In the genomic region with DNA sequence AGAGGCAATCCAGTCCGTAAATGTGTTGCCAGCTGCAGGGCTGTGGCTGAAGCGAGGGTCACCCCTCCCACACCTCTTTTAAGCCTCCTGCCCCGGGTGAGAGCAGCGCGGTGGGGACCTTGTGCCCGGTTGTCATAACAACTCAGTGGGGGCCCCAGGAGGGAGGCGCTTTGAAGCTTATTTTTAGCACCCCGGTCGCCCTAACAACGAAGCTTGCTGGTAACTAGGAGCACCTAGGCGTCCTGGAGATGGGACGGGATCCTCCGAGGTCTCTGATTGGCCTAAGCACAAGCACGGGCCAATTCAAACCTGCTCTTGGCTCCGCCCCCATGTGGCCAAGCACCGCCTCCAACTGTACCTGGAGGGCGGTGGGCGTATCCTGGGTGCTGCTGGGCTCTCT, we compare ENCODE assay signal across 9 mouse cellular contexts. TPM values are rescaled to one million over a fixed set of nuclear protein-coding genes. Genes with fewer than 3 reads are reported as not detected.
DNase-seq lines count a peak whose midpoint lies in the region; ATAC-seq and TF ChIP-seq lines count a peak whose summit lies in the region.
"Had no signal": no experiment of that assay in that cellular context is flagged by ENCODE, and none has a peak within 500 bp of the region (broad histone marks: within the 10 kb centered on the region; RNA-seq: fewer than 3 reads in every experiment).

No protein-coding gene starts in this region.

- no peaks in the 10 kb centered on the region for H3K4me1 ChIP-seq in heart, postnatal 0 days (ENCODE audit: control insufficient read depth, insufficient read depth)
- H3K4me1 ChIP-seq in cerebellum, adult 2 months (ENCODE audit: control insufficient read depth, insufficient read depth, low read length) = no peaks in the 10 kb centered on the region

- H3K9me3 ChIP-seq in heart, postnatal 0 days (replicated peaks; ENCODE audit: control insufficient read depth, low read length) = no peaks in the 10 kb centered on the region

- no peak overlapping the region for H3K9ac ChIP-seq in heart, postnatal 0 days (replicated peaks; ENCODE audit: low read depth, low read length)

- ATAC-seq in heart, postnatal 0 days (ENCODE audit: insufficient read depth, low read depth) = no peak

- H3K27me3 ChIP-seq in heart, postnatal 0 days (ENCODE audit: control insufficient read depth, insufficient read depth, low read length) = peaks cover 52% of the 10 kb centered on the region
- no peaks in the 10 kb centered on the region; the same call in 1 of the 2 replicates for H3K27me3 ChIP-seq in cerebellum, adult 2 months (ENCODE audit: control insufficient read depth, insufficient read depth, low read length)

- DNase-seq in heart, postnatal 0 days (ENCODE audit: low spot score) = no peak
- no peak for DNase-seq in heart, postnatal 4 days
- DNase-seq in brain, embryonic 14.5 days (ENCODE audit: low read depth) = peak; percentile 71
- peak; percentile 28 to 45 for DNase-seq in frontal cortex, postnatal 25 days (ENCODE audit: low spot score in 2 of 2)
- DNase-seq in left cerebral cortex, postnatal 4 days = peak; percentile 35
- peak; percentile 56 for DNase-seq in right cerebral cortex, adult 18-20 months
- DNase-seq in cerebellum, adult 2 months = no peak
- DNase-seq in natural killer cell, adult 2 months (ENCODE audit: low spot score in 2 of 2) = no peak

- 5% methylated on average over 18 of the region's 18 CpGs for WGBS in heart, postnatal 0 days
- 14% methylated on average over 18 of the region's 18 CpGs for WGBS in cerebellum, adult 2 months

- no peak overlapping the region for H3K27ac ChIP-seq in heart, postnatal 0 days (ENCODE audit: low read depth)
- H3K27ac ChIP-seq in cerebellum, adult 2 months (ENCODE audit: insufficient read depth, low read length) = no peak overlapping the region

- no peak for TF ChIP-seq POLR2A in brain, embryonic 14.5 days (IDR thresholded peaks at IDR 0.05; ENCODE audit: borderline replicate concordance, extremely low read depth, insufficient read depth, insufficient read length, poor library complexity, severe bottlenecking)
- TF ChIP-seq POLR2A in cerebellum, adult 2 months (IDR thresholded peaks at IDR 0.05; ENCODE audit: borderline replicate concordance, insufficient read depth, low read length) = no peak

- H3K4me3 ChIP-seq in heart, postnatal 0 days (ENCODE audit: low read depth, low read length) = no peak overlapping the region
- H3K4me3 ChIP-seq in cerebellum, adult 2 months (replicated peaks; ENCODE audit: insufficient read depth, low read depth, low read length) = no peak overlapping the region

- TF ChIP-seq EP300 in heart, postnatal 0 days (IDR thresholded peaks at IDR 0.05; ENCODE audit: low read depth) = no peak

- intact Hi-C loops in left cerebral cortex, postnatal 4 days (cut with DNase I) = no loop called here

- H3K36me3 ChIP-seq in heart, postnatal 0 days (replicated peaks; ENCODE audit: control insufficient read depth, insufficient read depth, low read length) = no peaks in the 10 kb centered on the region

- no peak for TF ChIP-seq CTCF in heart, postnatal 0 days (IDR thresholded peaks at IDR 0.05; ENCODE audit: low read depth)
- no peak for TF ChIP-seq CTCF in brain, embryonic 14.5 days (IDR thresholded peaks at IDR 0.05; ENCODE audit: borderline replicate concordance, extremely low read depth, insufficient read depth, insufficient read length)
- no peak for TF ChIP-seq CTCF in cerebellum, adult 2 months (IDR thresholded peaks at IDR 0.05; ENCODE audit: borderline replicate concordance, insufficient read depth, low read depth, low read length)

- peak overlapping the region; percentile 28; the same call in 1 of the 2 replicates for H3K4me2 ChIP-seq in heart, postnatal 0 days (ENCODE audit: low read depth, low read length)

RNA-seq across cellular contexts. Expression of gene Necab2, which starts 19.6 kb away (rescaled TPM):
- total RNA-seq in heart, postnatal 0 days (2014; rRNA removed; ENCODE audit: low replicate concordance) = not detected in 2 replicates
- polyA plus RNA-seq in heart, postnatal 0 days (2015; fragmentation: Nextera tagmentation; extraction: Ambion mirVana) = 0.07 TPM in 1 of 2 replicates, not detected in the other
- under 1 TPM in 1 of 2 experiments, not detected in 1; 0.23 TPM for total RNA-seq in heart, postnatal 4 days (2021)
- 32.6 and 43.5 TPM in 2 replicates for polyA plus RNA-seq in brain, embryonic 14.5 days (2012; rRNA removed)
- 10 to 100 TPM; 35.9 to 48.5 TPM for total RNA-seq in left cerebral cortex, postnatal 4 days (2021)
- polyA plus RNA-seq in cerebellum, adult 2 months (2012; rRNA removed) = 17.0 and 26.6 TPM in 2 replicates
- total RNA-seq: MEL had no signal

RNA-seq across cellular contexts. Expression of gene Osgin1, which starts 32.2 kb away (rescaled TPM):
- not detected in 2 replicates for total RNA-seq in heart, postnatal 0 days (2014; rRNA removed; ENCODE audit: low replicate concordance)
- polyA plus RNA-seq in heart, postnatal 0 days (2015; fragmentation: Nextera tagmentation; extraction: Ambion mirVana) = 0.38 and 1.0 TPM in 2 replicates
- total RNA-seq in heart, postnatal 4 days (2021) = 1 to 10 TPM in 1 of 2 experiments, under 1 TPM in 1; 0.55 to 1.5 TPM
- polyA plus RNA-seq in brain, embryonic 14.5 days (2012; rRNA removed) = 0.41 and 0.69 TPM in 2 replicates
- total RNA-seq in left cerebral cortex, postnatal 4 days (2021) = under 1 TPM in 1 of 2 experiments, not detected in 1; 0.30 TPM
- polyA plus RNA-seq in cerebellum, adult 2 months (2012; rRNA removed) = 0.84 and 0.93 TPM in 2 replicates

RNA-seq across cellular contexts. Expression of gene Slc38a8, which starts 35.4 kb away (rescaled TPM):
- total RNA-seq in heart, postnatal 0 days (2014; rRNA removed; ENCODE audit: low replicate concordance) = not detected in 2 replicates
- polyA plus RNA-seq in heart, postnatal 0 days (2015; fragmentation: Nextera tagmentation; extraction: Ambion mirVana) = not detected in 2 replicates
- total RNA-seq in heart, postnatal 4 days (2021) = not detected
- polyA plus RNA-seq in brain, embryonic 14.5 days (2012; rRNA removed) = 0.16 and 0.19 TPM in 2 replicates
- total RNA-seq in left cerebral cortex, postnatal 4 days (2021) = not detected
- polyA plus RNA-seq in cerebellum, adult 2 months (2012; rRNA removed) = 0.29 and 0.30 TPM in 2 replicates
- total RNA-seq: MEL had no signal

Comparison
In these comparisons a context has a peak if more than half of its experiments do, and no peak if none do; other contexts are left out.
1. DNase-seq: peak in brain, embryonic 14.5 days (single experiment), frontal cortex, postnatal 25 days (2 of 2), left cerebral cortex, postnatal 4 days (single experiment) and right cerebral cortex, adult 18-20 months (single experiment); none in heart, postnatal 0 days (single experiment), heart, postnatal 4 days (single experiment), cerebellum, adult 2 months (0 of 2) and natural killer cell, adult 2 months (0 of 2).
2. RNA of gene Necab2, which starts 19.6 kb away (total RNA-seq): 35.9 to 48.5 TPM in left cerebral cortex, postnatal 4 days; 0.23 TPM in heart, postnatal 4 days and not detected in heart, postnatal 0 days; every median in the first group is over 10 times any median in the second.